Mouse (Mus musculus) intestine, embryonic 15.5 days (tissue): ENCODE data around the gene Theg. TPM values are rescaled to one million over a fixed set of nuclear protein-coding genes. Genes with fewer than 3 reads are reported as not detected.

Source experiments
- ATAC-seq: fragments of 200-750 bp; cut with Nextera tagmentation; 2 replicates; pipeline ENCODE4 v1.8.0; 2017; ENCODE audit warnings: moderate TSS enrichment, moderate library complexity
- H3K27ac ChIP-seq: fragments of 300-500 bp; sonication (generic); 2 replicates; pipeline ENCODE4 v1.5.1; 2015; ENCODE audit warnings: mild to moderate bottlenecking, inconsistent platforms
- H3K27me3 ChIP-seq: fragments of 300-500 bp; sonication (generic); replicated peaks from 2 replicates; pipeline ENCODE4 v1.6.1; 2015; ENCODE audit warnings: inconsistent platforms
- H3K36me3 ChIP-seq: fragments of 300-500 bp; sonication (generic); 2 replicates; pipeline ENCODE4 v1.6.1; 2015; ENCODE audit warnings: inconsistent platforms
- H3K4me1 ChIP-seq: fragments of 300-500 bp; sonication (generic); replicated peaks from 2 replicates; pipeline ENCODE4 v1.6.1; 2015; ENCODE audit warnings: inconsistent platforms
- H3K4me2 ChIP-seq: fragments of 300-500 bp; sonication (generic); replicated peaks from 2 replicates; pipeline ENCODE4 v1.6.1; 2015; ENCODE audit warnings: mild to moderate bottlenecking, inconsistent platforms
- H3K4me3 ChIP-seq: fragments of 300-500 bp; sonication (generic); replicated peaks from 2 replicates; pipeline ENCODE4 v1.5.1; 2015; ENCODE audit warnings: inconsistent platforms
- H3K9ac ChIP-seq: fragments of 300-500 bp; sonication (generic); 2 replicates; pipeline ENCODE4 v1.6.1; 2015; ENCODE audit warnings: inconsistent platforms
- H3K9me3 ChIP-seq: fragments of 300-500 bp; sonication (generic); 2 replicates; pipeline ENCODE4 v1.6.1; 2016; ENCODE audit warnings: inconsistent platforms
- WGBS: fragments of 180-500 bp; shearing (Covaris S2); methylation state at CpG from one replicate; pipeline ENCODE4 v1.1.7; 2015; 5-methylcytosine and 5-hydroxymethylcytosine counted together
- polyA plus RNA-seq: library from polyadenylated mRNA; unstranded; fragments of >200 nt; fragmentation: Nextera tagmentation; extraction: Ambion mirVana; gene quantifications from 2 replicates; pipeline ENCODE4 v1.2.1, GENCODE M21; 2015

Theg gene
- polyA plus RNA-seq, 1 experiment from 2014 or later, result not detected

GRCm38 (mm10) chr10:79586243-79586642 is 888 bp downstream of the Theg start:
- Histone ChIP-seq H3K27ac (no peak overlapping the region), H3K27me3 (no peaks in the 10 kb centered on the region), H3K9ac (no peak overlapping the region), H3K36me3 (no peaks in the 10 kb centered on the region), H3K4me1 (no peaks in the 10 kb centered on the region), H3K9me3 (no peaks in the 10 kb centered on the region), H3K4me2 (no peak overlapping the region), H3K4me3 (no peak overlapping the region)
- WGBS, result 61% methylated on average over 8 of the region's 8 CpGs
- no peak for ATAC-seq

- Histone ChIP-seq H3K9ac (no peak overlapping the region), H3K27me3 (no peaks in the 10 kb centered on the region), H3K4me2 (no peak overlapping the region), H3K27ac (no peak overlapping the region), H3K9me3 (no peaks in the 10 kb centered on the region), H3K4me3 (no peak overlapping the region), H3K4me1 (no peaks in the 10 kb centered on the region), H3K36me3 (no peaks in the 10 kb centered on the region)
- ATAC-seq, result no peak
- 96% methylated on average over 5 of the region's 5 CpGs for WGBS
These were observed 1.4 kb downstream of the Theg start for GRCm38 (mm10) chr10:79585723-79586122.

DNA sequence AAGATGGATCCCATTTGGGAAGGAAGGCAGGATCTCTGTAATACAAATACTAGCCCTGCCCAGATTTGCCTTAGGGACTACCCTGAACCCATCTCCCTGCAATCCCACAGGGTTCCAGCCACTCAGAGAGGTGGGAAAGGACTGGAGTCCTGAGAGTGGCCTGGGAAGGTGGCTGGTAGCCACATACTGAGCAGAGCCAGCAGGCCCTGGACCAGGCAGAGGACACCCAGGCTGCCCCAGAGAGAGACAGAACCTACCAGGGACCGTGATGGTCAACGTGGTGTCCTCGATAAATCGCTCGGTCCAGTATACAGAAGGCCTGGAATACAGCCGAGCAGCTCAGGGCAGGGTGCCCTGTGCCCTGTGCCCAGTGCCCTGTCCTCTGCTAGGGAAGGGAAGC is 2.0 kb downstream of the Theg start:
- WGBS, result 89% methylated on average over 6 of the region's 6 CpGs
- H3K4me3 ChIP-seq, result no peak overlapping the region
- no peak overlapping the region for H3K9ac ChIP-seq
- no peaks in the 10 kb centered on the region for H3K27me3 ChIP-seq
- no peaks in the 10 kb centered on the region for H3K4me1 ChIP-seq
- no peaks in the 10 kb centered on the region for H3K36me3 ChIP-seq
- no peak for ATAC-seq
- H3K4me2 ChIP-seq, result no peak overlapping the region
- no peaks in the 10 kb centered on the region for H3K9me3 ChIP-seq
- no peak overlapping the region for H3K27ac ChIP-seq

GRCm38 (mm10) chr10:79584426-79584825 is 2.7 kb downstream of the Theg start:
- no peak for ATAC-seq
- 88% methylated on average over 9 of the region's 9 CpGs for whole genome bisulfite sequencing
- no peak overlapping the region for H3K9ac ChIP-seq
- H3K4me1 ChIP-seq, result no peaks in the 10 kb centered on the region
- no peaks in the 10 kb centered on the region for H3K27me3 ChIP-seq
- no peak overlapping the region for H3K4me2 ChIP-seq
- H3K27ac ChIP-seq, result no peak overlapping the region
- no peak overlapping the region for H3K4me3 ChIP-seq
- no peaks in the 10 kb centered on the region for H3K9me3 ChIP-seq
- no peaks in the 10 kb centered on the region for H3K36me3 ChIP-seq

DNA sequence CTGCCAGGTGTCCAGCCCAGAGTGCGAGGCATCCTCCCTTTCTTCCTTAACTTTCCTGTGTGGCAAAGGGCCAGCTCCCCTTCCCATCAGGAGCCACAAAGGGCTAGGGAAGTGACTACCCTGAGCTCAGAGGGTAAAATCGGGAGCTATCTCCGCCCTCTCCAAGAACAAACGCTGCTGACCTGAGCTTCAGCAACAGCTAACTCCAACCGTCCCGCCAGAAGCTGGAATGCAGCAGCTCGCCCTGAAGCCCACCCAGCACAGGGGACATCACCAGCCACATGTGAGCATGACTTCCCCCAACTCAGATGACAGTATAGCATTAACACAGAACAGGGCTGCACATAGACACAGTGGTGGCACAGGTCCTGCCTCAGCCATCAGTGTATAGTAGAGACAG is 3.1 kb downstream of the Theg start:
- no peaks in the 10 kb centered on the region for H3K36me3 ChIP-seq
- ATAC-seq, result no peak
- 51% methylated on average over 7 of the region's 7 CpGs for WGBS
- H3K27me3 ChIP-seq, result no peaks in the 10 kb centered on the region
- no peak overlapping the region for H3K4me2 ChIP-seq
- H3K4me1 ChIP-seq, result no peaks in the 10 kb centered on the region
- H3K4me3 ChIP-seq, result no peak overlapping the region
- no peak overlapping the region for H3K9ac ChIP-seq
- no peak overlapping the region for H3K27ac ChIP-seq
- H3K9me3 ChIP-seq, result no peaks in the 10 kb centered on the region

GRCm38 (mm10) chr10:79581501-79581900 is 5.6 kb downstream of the Theg start:
- Histone ChIP-seq H3K36me3 (no peaks in the 10 kb centered on the region), H3K27ac (no peak overlapping the region), H3K9me3 (no peaks in the 10 kb centered on the region), H3K9ac (no peak overlapping the region), H3K4me3 (no peak overlapping the region), H3K4me1 (no peaks in the 10 kb centered on the region), H3K27me3 (no peaks in the 10 kb centered on the region), H3K4me2 (no peak overlapping the region)
- ATAC-seq, result no peak
- 81% methylated on average over 8 of the region's 8 CpGs for WGBS

GRCm38 (mm10) chr10:79580811-79581210 is 6.3 kb downstream of the Theg start:
- Histone ChIP-seq H3K4me1 (no peaks in the 10 kb centered on the region), H3K4me3 (no peak overlapping the region), H3K4me2 (no peak overlapping the region), H3K27me3 (no peaks in the 10 kb centered on the region), H3K36me3 (no peaks in the 10 kb centered on the region), H3K9ac (no peak overlapping the region), H3K9me3 (no peaks in the 10 kb centered on the region), H3K27ac (no peak overlapping the region)
- ATAC-seq, result no peak
- WGBS, result 48% methylated on average over 6 of the region's 6 CpGs

DNA sequence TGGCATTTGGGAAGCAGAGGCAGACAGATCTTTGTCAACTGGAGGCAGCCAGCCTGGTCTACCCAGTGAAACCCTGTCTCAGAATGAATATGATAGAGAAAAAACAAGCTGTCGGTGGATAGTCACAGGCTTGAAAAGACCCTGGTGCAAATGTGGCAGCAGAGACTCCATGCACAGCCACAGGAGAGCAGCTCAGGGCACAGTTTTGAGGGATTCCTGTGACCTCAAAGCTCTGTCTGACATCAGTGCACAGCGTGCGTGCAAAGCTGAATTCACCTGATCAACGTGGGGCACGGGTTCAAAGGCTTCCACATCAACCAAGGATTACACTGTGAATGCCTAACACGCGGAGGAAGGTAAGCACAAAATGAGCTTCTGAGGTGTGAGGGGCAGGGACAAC is 6.8 kb downstream of the Theg start:
- Histone ChIP-seq H3K4me1 (no peaks in the 10 kb centered on the region), H3K4me2 (no peak overlapping the region), H3K27me3 (no peaks in the 10 kb centered on the region), H3K9ac (no peak overlapping the region), H3K9me3 (no peaks in the 10 kb centered on the region), H3K4me3 (no peak overlapping the region), H3K27ac (no peak overlapping the region), H3K36me3 (no peaks in the 10 kb centered on the region)
- no peak for ATAC-seq
- WGBS, result 73% methylated on average over 7 of the region's 7 CpGs

DNA sequence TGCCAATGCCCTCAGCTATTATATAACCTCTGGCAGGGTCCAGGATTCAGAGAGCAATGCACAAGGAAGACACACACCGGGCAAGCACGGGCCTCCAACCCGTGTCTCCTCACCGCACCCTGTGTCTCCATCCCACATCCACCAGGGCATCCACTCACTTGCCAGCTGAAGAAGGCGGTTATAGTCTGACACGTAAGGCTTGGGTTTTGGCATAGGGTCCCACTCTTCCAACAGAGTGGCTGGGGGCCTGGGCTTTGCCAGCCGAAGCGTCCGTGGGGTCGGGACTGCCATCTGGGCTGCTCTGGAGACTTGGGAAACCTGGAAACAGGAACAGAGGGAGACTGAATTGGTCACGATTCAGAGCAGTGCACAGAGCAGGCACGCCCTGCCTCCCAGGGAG is 7.3 kb downstream of the Theg start:
- no peak for ATAC-seq
- 77% methylated on average over 12 of the region's 12 CpGs for WGBS
- no peaks in the 10 kb centered on the region for H3K9me3 ChIP-seq
- H3K27ac ChIP-seq, result no peak overlapping the region
- no peak overlapping the region for H3K4me3 ChIP-seq
- no peaks in the 10 kb centered on the region for H3K4me1 ChIP-seq
- no peaks in the 10 kb centered on the region for H3K27me3 ChIP-seq
- no peak overlapping the region for H3K4me2 ChIP-seq
- no peak overlapping the region for H3K9ac ChIP-seq
- no peaks in the 10 kb centered on the region for H3K36me3 ChIP-seq

DNA sequence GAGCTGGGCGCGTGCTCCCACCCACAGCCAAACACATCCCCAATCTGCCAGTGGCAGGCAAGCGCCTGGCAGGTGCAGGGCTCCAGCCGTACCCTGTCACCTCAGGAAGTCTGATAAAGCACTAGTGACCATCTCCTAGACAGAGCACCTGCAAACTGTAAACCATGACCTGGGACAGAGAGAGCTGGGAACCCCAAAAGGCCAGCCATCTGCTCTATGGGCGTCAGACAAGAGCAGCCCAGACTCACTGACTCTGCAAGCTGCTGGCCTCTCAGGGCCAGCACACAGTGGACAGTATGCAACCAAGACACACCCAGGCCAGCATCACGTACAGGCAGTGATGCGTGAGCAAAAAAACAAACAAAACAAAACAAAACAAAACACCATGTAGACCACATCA is 8.2 kb downstream of the Theg start:
- Histone ChIP-seq H3K36me3 (no peaks in the 10 kb centered on the region), H3K4me1 (no peaks in the 10 kb centered on the region), H3K9ac (no peak overlapping the region), H3K4me2 (no peak overlapping the region), H3K9me3 (no peaks in the 10 kb centered on the region), H3K27ac (no peak overlapping the region), H3K4me3 (no peak overlapping the region), H3K27me3 (no peaks in the 10 kb centered on the region)
- WGBS, result 73% methylated on average over 7 of the region's 7 CpGs
- ATAC-seq, result no peak

- Histone ChIP-seq H3K27ac (no peak overlapping the region), H3K36me3 (no peaks in the 10 kb centered on the region), H3K4me2 (no peak overlapping the region), H3K4me3 (no peak overlapping the region), H3K9ac (no peak overlapping the region), H3K27me3 (no peaks in the 10 kb centered on the region), H3K9me3 (no peaks in the 10 kb centered on the region), H3K4me1 (no peaks in the 10 kb centered on the region)
- 76% methylated on average over 9 of the region's 9 CpGs for whole genome bisulfite sequencing
- ATAC-seq, result no peak
These were observed 8.9 kb downstream of the Theg start for GRCm38 (mm10) chr10:79578276-79578675.

- no peaks in the 10 kb centered on the region for H3K9me3 ChIP-seq
- H3K27ac ChIP-seq, result no peak overlapping the region
- ATAC-seq, result no peak
- WGBS, result 74% methylated on average over 4 of the region's 4 CpGs
- no peaks in the 10 kb centered on the region for H3K36me3 ChIP-seq
- H3K4me1 ChIP-seq, result no peaks in the 10 kb centered on the region
- H3K4me2 ChIP-seq, result no peak overlapping the region
- no peak overlapping the region for H3K4me3 ChIP-seq
- no peak overlapping the region for H3K9ac ChIP-seq
- no peaks in the 10 kb centered on the region for H3K27me3 ChIP-seq
These were observed 9.8 kb downstream of the Theg start for GRCm38 (mm10) chr10:79577376-79577775.

DNA sequence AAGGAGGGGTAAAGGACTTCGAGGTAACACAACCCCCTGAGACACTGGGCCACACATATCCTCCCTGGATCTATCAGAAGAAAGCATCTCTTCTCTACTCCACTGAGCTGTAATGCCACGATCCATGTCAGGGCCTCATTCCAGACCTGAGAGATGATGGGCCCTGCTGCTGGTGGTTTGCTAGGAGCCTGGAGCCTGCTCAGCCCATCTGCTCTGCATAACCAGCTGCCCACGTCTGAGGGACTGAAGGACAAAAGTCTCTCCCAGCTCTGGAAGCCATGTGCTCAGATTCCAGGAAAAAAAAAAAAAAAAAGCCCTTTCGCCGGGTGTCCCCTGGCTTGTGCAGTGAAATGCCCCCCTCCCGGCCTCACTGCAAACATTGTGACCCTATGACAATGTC is 11.4 kb downstream of the Theg start:
- no peak overlapping the region for H3K27ac ChIP-seq
- no peak for ATAC-seq
- no peaks in the 10 kb centered on the region for H3K4me1 ChIP-seq
- no peak overlapping the region for H3K9ac ChIP-seq
- H3K27me3 ChIP-seq, result no peaks in the 10 kb centered on the region
- no peaks in the 10 kb centered on the region for H3K36me3 ChIP-seq
- WGBS, result 65% methylated on average over 6 of the region's 6 CpGs
- H3K4me2 ChIP-seq, result no peak overlapping the region
- no peak overlapping the region for H3K4me3 ChIP-seq
- no peaks in the 10 kb centered on the region for H3K9me3 ChIP-seq

DNA sequence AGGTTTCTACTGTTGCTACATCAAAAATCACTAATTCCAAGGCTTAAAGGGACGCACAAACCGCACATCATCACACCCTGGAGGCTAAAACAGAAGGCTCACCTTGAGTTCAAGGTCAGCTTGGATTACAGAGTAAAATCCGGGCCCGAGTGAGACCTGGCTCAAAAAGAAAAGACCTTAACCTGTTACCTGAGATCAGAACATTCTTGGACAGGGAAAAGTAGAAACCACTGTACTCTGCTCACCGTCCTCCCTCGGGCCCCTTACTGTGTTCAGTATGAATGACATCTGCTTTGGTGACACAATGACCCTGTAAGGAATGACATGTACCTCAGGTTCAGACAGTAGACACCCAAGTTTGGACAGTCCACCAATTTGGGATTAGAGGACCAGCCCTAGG is 12.3 kb downstream of the Theg start:
- H3K4me3 ChIP-seq, result no peak overlapping the region
- no peak overlapping the region for H3K9ac ChIP-seq
- no peak overlapping the region for H3K27ac ChIP-seq
- H3K27me3 ChIP-seq, result no peaks in the 10 kb centered on the region
- H3K9me3 ChIP-seq, result no peaks in the 10 kb centered on the region
- no peaks in the 10 kb centered on the region for H3K4me1 ChIP-seq
- 87% methylated on average over 6 of the region's 6 CpGs for WGBS
- H3K4me2 ChIP-seq, result no peak overlapping the region
- no peak for ATAC-seq
- H3K36me3 ChIP-seq, result no peaks in the 10 kb centered on the region
